Mouse (Mus musculus) stomach, embryonic 16.5 days (tissue): ENCODE data around the gene Phip. TPM values are rescaled to one million over a fixed set of nuclear protein-coding genes. Genes with fewer than 3 reads are reported as not detected.
A peak's percentile ranks its signal among the peaks of the same experiment; 100 is the strongest.

Experiments used
- ATAC-seq: fragments of 200-750 bp; cut with Nextera tagmentation; 2 replicates; pipeline ENCODE4 v1.8.0; 2017; ENCODE audit warnings: moderate number of reproducible peaks, moderate TSS enrichment; ENCODE audit not compliant: insufficient read depth, low FRiP score
- H3K27ac ChIP-seq: fragments of 300-500 bp; sonication (generic); 2 replicates; pipeline ENCODE4 v1.5.1; 2014; ENCODE audit warnings: low read length
- H3K27me3 ChIP-seq: fragments of 300-500 bp; sonication (generic); 2 replicates; pipeline ENCODE4 v1.6.1; 2014; ENCODE audit warnings: low read length, control low read depth, mixed read lengths; ENCODE audit not compliant: control insufficient read depth, insufficient read depth
- H3K36me3 ChIP-seq: fragments of 300-500 bp; sonication (generic); 2 replicates; pipeline ENCODE4 v1.6.1; 2014; ENCODE audit warnings: low read length; ENCODE audit not compliant: control insufficient read depth, insufficient read depth
- H3K4me1 ChIP-seq: fragments of 300-500 bp; sonication (generic); 2 replicates; pipeline ENCODE4 v1.6.1; 2014; ENCODE audit warnings: low read length, control low read depth, mixed read lengths; ENCODE audit not compliant: control insufficient read depth, insufficient read depth
- H3K4me2 ChIP-seq: fragments of 300-500 bp; sonication (generic); 2 replicates; pipeline ENCODE4 v1.6.1; 2014; ENCODE audit warnings: low read depth, low read length, mixed read lengths
- H3K4me3 ChIP-seq: fragments of 300-500 bp; sonication (generic); replicated peaks from 2 replicates; pipeline ENCODE4 v1.5.1; 2014; ENCODE audit warnings: mild to moderate bottlenecking, low read length
- H3K9ac ChIP-seq: fragments of 300-500 bp; sonication (generic); 2 replicates; pipeline ENCODE4 v1.6.1; 2014; ENCODE audit warnings: low read length
- H3K9me3 ChIP-seq: fragments of 300-500 bp; sonication (generic); replicated peaks from 2 replicates; pipeline ENCODE4 v1.6.1; 2016; ENCODE audit warnings: low read length, control low read depth; ENCODE audit not compliant: control insufficient read depth
- WGBS: fragments of 180-500 bp; shearing (Covaris S2); extraction: QIAGEN DNeasy Blood & Tissue Kit; methylation state at CpG from one replicate; pipeline ENCODE4 v1.1.7; 2014; 5-methylcytosine and 5-hydroxymethylcytosine counted together
- polyA plus RNA-seq: library from polyadenylated mRNA; unstranded; fragments of >200 nt; fragmentation: Nextera tagmentation; extraction: Ambion mirVana; gene quantifications from 2 replicates; pipeline ENCODE4 v1.2.1, GENCODE M21; 2015

Phip gene
- polyA plus RNA-seq, 1 experiment from 2014 or later: 60.1 TPM

DNA sequence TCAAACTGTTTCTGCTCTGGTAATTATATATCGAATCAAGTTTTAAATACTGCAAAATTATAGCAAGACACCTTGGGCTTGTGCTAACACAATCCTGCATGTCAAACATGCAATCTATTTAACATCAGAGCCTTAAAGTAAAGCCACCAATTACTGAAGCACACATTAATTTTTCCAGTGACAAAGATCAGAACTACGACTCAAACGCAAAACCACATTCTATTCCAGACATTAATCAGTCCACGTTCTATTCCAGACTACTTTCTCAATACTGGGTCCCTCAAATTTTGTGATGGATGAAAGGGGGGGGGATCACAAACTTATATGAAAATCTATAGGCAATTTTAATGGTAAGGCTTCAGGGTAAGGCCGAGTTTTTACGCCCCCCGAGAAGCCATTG is 68.1 kb downstream of the Phip start:
- Histone ChIP-seq H3K4me2 (no peak overlapping the region), H3K36me3 (peaks cover 11% of the 10 kb centered on the region; the same call in 1 of the 2 replicates), H3K4me3 (no peak overlapping the region), H3K9ac (no peak overlapping the region), H3K27ac (no peak overlapping the region), H3K27me3 (no peaks in the 10 kb centered on the region), H3K4me1 (no peaks in the 10 kb centered on the region), H3K9me3 (no peaks in the 10 kb centered on the region)
- ATAC-seq: no peak
- 93% methylated on average over 7 of the region's 7 CpGs for WGBS

DNA sequence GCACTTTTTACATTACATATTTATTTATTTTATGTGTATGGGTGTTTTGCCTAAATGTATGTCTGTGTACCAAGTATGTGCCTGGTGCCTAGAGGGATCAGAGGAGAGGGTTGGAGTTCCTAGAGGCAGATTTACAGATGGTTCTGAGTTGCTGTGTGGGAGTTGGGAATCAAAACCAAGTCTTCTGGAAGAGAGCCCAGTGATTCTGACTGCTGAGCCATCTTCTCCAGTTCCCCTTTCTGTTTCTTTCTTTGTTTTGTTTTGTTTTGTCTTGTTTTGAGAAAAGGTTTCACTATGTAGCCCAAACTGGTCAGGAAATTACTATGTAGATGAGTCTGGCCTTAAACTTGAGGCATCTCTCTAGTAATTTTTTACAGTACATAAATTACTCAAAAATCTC is 86.7 kb downstream of the Phip start:
- ATAC-seq: no peak
- H3K9ac ChIP-seq: no peak overlapping the region
- H3K9me3 ChIP-seq: no peaks in the 10 kb centered on the region
- H3K27ac ChIP-seq: no peak overlapping the region
- no peak overlapping the region for H3K4me3 ChIP-seq
- no peaks in the 10 kb centered on the region for H3K4me1 ChIP-seq
- no peak overlapping the region for H3K4me2 ChIP-seq
- no peaks in the 10 kb centered on the region for H3K27me3 ChIP-seq
- peaks cover 11% of the 10 kb centered on the region for H3K36me3 ChIP-seq

DNA sequence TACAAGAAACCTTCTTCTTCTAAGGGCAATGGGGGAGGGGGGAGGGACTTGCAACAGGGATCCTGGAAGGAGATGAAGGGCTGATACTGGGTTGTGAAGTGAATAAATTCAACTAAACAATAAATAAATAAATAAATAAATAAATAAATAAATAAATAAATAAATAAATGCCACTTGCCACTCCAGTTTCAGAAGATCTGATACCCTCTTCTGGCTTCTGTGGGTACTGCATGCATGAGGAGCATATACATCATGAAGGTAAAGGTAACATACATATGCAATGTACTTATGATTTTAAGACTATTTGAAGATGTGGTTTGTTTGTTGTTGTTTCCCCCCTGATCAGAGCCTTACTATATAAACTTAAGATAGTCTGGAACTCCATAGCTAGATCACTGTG is 91.1 kb downstream of the Phip start:
- Histone ChIP-seq H3K4me2 (no peak overlapping the region), H3K27ac (no peak overlapping the region), H3K4me1 (no peaks in the 10 kb centered on the region), H3K4me3 (no peak overlapping the region), H3K9me3 (no peaks in the 10 kb centered on the region), H3K27me3 (no peaks in the 10 kb centered on the region), H3K9ac (no peak overlapping the region), H3K36me3 (peaks cover 12% of the 10 kb centered on the region)
- ATAC-seq: no peak

DNA sequence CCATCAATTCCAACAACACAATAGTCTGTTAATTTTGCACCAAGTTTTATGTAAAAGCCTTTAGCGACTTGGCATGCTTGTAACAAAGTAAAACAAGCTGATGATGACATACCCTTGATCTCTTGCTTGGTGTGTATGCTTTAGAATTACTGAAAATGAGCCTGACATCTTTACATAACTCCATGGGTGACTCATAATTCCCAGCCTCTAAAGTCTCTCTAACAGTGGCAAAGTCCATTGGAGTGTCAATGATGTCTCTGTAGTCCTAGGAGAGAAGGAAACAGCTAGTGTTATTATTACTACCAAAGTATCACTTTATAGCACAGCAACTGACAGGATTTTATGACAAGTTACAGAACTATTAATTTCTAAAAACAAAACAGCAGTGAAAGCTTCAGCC is 98.2 kb downstream of the Phip start:
- Histone ChIP-seq H3K4me2 (no peak overlapping the region), H3K27me3 (no peaks in the 10 kb centered on the region), H3K9me3 (no peaks in the 10 kb centered on the region), H3K27ac (no peak overlapping the region), H3K36me3 (peaks cover 26% of the 10 kb centered on the region), H3K4me1 (no peaks in the 10 kb centered on the region), H3K9ac (no peak overlapping the region), H3K4me3 (no peak overlapping the region)
- WGBS: 82% methylated on average over 1 of the region's 1 CpGs
- ATAC-seq: no peak

DNA sequence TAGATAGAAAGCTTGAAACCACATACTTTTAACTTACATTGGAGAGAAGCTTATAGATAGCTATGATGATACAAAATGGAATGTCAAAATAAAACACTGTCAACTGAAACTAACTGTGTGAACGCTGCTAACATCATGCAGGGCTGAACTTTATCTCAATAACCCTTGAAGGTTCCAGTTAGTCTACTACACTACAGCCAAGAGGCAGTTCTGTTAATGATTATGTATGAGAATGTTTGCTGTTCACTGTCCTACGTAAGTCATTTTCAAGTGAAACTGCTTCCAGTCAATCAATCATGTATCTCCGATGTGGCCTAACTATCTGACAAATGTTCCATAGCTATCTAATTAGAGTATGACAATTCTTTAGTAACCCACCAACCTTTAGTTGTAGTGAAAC is 107.6 kb downstream of the Phip start:
- Histone ChIP-seq H3K9me3 (no peaks in the 10 kb centered on the region), H3K4me2 (no peak overlapping the region), H3K4me3 (no peak overlapping the region), H3K27ac (no peak overlapping the region), H3K27me3 (no peaks in the 10 kb centered on the region), H3K9ac (no peak overlapping the region), H3K36me3 (peaks cover 11% of the 10 kb centered on the region; the same call in 1 of the 2 replicates), H3K4me1 (no peaks in the 10 kb centered on the region)
- WGBS: 68% methylated on average over 3 of the region's 3 CpGs
- ATAC-seq: no peak

DNA sequence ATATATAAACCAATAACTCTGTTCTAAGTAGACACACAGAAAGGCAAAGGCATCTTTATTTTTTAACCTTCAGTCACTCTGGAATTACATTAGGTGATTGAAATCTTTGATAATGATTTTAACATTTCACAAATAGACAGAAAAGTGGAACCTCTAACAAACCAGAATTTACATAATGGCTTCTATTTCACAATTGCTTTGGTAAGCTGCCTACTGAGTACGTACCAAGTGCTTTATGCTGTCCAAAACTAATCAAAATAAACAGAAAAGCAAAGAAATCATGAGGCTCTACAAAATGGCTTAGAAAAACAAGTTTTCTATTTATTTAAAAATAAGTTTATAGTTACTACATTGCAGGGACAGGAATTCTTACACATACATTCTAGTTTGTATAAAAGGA is 109.2 kb downstream of the Phip start:
- H3K9me3 ChIP-seq: no peaks in the 10 kb centered on the region
- no peak overlapping the region for H3K9ac ChIP-seq
- H3K36me3 ChIP-seq: peaks cover 8% of the 10 kb centered on the region; the same call in 1 of the 2 replicates
- H3K4me2 ChIP-seq: no peak overlapping the region
- no peaks in the 10 kb centered on the region for H3K4me1 ChIP-seq
- H3K27ac ChIP-seq: no peak overlapping the region
- WGBS: 71% methylated on average over 1 of the region's 1 CpGs
- H3K4me3 ChIP-seq: no peak overlapping the region
- ATAC-seq: no peak
- no peaks in the 10 kb centered on the region for H3K27me3 ChIP-seq

DNA sequence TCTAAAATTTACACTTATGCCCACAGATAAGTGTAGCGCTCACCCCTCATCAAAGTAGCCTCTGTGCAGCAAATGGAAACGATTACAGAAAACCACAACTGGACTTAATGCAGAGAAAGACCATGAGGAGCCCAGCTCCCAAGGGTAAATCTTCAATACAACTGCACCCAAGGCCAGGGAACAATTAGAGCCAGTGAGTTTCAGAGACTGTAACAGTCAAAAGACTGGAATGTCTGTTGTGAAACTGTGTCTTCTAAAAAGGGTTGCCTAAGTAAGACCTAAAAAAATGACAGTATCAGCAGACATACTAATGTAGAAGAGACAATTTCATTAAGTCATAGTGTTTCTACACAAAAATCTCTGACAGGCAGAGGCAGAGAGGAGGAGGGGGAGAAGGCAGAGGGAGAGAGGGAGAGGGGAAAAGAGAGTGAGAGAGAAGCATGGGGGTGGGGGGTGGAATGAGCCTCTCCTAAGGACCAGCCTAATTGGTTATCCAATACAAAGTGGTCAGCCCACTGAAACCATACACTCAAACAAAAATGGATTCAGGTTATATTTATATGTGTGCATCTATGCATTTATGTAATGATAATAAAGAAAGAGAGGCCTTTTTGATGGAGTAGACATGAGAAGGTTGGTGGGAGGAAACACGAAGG is 113.4 kb downstream of the Phip start:
- Histone ChIP-seq H3K9me3 (no peaks in the 10 kb centered on the region), H3K27me3 (no peaks in the 10 kb centered on the region), H3K4me2 (no peak overlapping the region), H3K9ac (no peak overlapping the region), H3K36me3 (0 out of 2 replicates have a peak, but pooled peaks cover 7% of the 10 kb centered on the region), H3K27ac (peak overlapping the region; percentile 64), H3K4me3 (no peak overlapping the region), H3K4me1 (no peaks in the 10 kb centered on the region)
- WGBS: 81% methylated on average over 3 of the region's 3 CpGs
- no peak for ATAC-seq

DNA sequence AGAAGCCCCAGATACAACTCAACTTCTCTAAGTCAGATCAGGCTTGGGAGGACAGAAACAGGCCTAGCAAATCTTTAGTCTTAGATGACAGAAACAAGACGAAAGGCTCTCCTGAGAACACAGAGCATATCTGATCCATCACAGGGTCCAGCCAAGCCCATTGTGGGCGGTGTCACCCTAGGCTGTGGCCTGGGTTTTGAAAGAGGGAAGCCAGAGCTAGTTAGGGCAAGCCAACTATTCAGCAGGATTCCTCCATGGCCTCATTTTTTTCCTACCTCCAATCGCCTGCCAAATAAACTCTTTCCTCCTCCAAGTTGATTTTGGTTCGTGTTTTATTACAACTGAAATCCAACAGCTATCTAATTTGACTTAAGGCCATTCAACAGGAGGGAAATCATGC is 114.0 kb downstream of the Phip start:
- WGBS: 57% methylated on average over 4 of the region's 4 CpGs
- H3K27me3 ChIP-seq: no peaks in the 10 kb centered on the region
- H3K4me1 ChIP-seq: no peaks in the 10 kb centered on the region
- no peaks in the 10 kb centered on the region for H3K9me3 ChIP-seq
- H3K4me2 ChIP-seq: no peak overlapping the region
- H3K9ac ChIP-seq: no peak overlapping the region
- no peak overlapping the region for H3K4me3 ChIP-seq
- H3K36me3 ChIP-seq: 0 out of 2 replicates have a peak, but pooled peaks cover 7% of the 10 kb centered on the region
- ATAC-seq: peak; percentile 75
- H3K27ac ChIP-seq: no peak overlapping the region

DNA sequence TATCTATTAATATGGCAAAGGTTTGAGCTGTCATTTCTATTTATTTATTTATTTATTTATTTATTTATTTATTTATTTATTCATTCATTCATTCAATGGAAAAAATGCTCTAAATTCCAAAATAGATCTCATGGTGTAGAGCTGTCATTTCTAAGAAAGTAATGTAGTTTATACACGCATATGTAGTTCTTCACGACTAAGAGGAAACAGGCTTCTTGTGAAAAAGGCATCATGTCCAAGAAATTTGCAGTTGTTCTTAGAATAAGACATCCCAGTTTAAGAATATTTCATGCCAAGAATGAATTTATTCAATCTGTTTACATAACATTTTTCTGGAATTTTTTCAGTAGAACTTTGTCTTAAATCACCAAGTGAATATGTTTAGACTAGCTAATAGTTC is 114.5 kb downstream of the Phip start:
- 67% methylated on average over 2 of the region's 2 CpGs for WGBS
- no peak overlapping the region for H3K9ac ChIP-seq
- H3K4me3 ChIP-seq: no peak overlapping the region
- no peak for ATAC-seq
- H3K36me3 ChIP-seq: 0 out of 2 replicates have a peak, but pooled peaks cover 7% of the 10 kb centered on the region
- no peak overlapping the region; the same call in 1 of the 2 replicates for H3K27ac ChIP-seq
- H3K9me3 ChIP-seq: no peaks in the 10 kb centered on the region
- H3K27me3 ChIP-seq: no peaks in the 10 kb centered on the region
- no peak overlapping the region for H3K4me2 ChIP-seq
- no peaks in the 10 kb centered on the region for H3K4me1 ChIP-seq
